Mouse (Mus musculus) midbrain, postnatal 0 days (tissue): ENCODE measurements around the gene Nek9. TPM values are rescaled to one million over a fixed set of nuclear protein-coding genes. Genes with fewer than 3 reads are reported as not detected.

Experiments used
- ATAC-seq: fragments of 200-750 bp; cut with Nextera tagmentation; 2 replicates; pipeline ENCODE4 v1.8.0; 2017; ENCODE audit warnings: moderate number of reproducible peaks, mild to moderate bottlenecking, moderate TSS enrichment, moderate library complexity; ENCODE audit not compliant: low FRiP score
- DNase-seq: peaks from one replicate; pipeline ENCODE4 v3.0.0-alpha.2; 2015; ENCODE audit warnings: low spot score
- H3K27ac ChIP-seq: fragments of 300-500 bp; sonication (generic); 2 replicates; pipeline ENCODE4 v1.5.1; 2014; ENCODE audit warnings: low read depth, mild to moderate bottlenecking, low read length, mixed read lengths
- H3K27me3 ChIP-seq: fragments of 300-500 bp; sonication (generic); 2 replicates; pipeline ENCODE4 v1.6.1; 2014; ENCODE audit warnings: low read length, control low read depth, mixed read lengths; ENCODE audit not compliant: insufficient read depth
- H3K36me3 ChIP-seq: fragments of 300-500 bp; sonication (generic); 2 replicates; pipeline ENCODE4 v1.6.1; 2014; ENCODE audit warnings: low read length, control low read depth, mixed read lengths; ENCODE audit not compliant: insufficient read depth
- H3K4me1 ChIP-seq: fragments of 300-500 bp; sonication (generic); 2 replicates; pipeline ENCODE4 v1.6.1; 2014; ENCODE audit warnings: mild to moderate bottlenecking, control low read depth, antibody characterized with exemption, low read length, mixed read lengths; ENCODE audit not compliant: insufficient read depth
- H3K4me2 ChIP-seq: fragments of 300-500 bp; sonication (generic); 2 replicates; pipeline ENCODE4 v1.6.1; 2014; ENCODE audit warnings: low read depth, mild to moderate bottlenecking, low read length, mixed read lengths; ENCODE audit not compliant: poor library complexity, severe bottlenecking
- H3K4me3 ChIP-seq: fragments of 300-500 bp; sonication (generic); 2 replicates; pipeline ENCODE4 v1.5.1; 2014; ENCODE audit warnings: low read depth, mild to moderate bottlenecking, low read length, moderate library complexity
- H3K9ac ChIP-seq: fragments of 300-500 bp; sonication (generic); replicated peaks from 2 replicates; pipeline ENCODE4 v1.6.1; 2014; ENCODE audit warnings: mild to moderate bottlenecking, low read length, moderate library complexity, mixed read lengths; ENCODE audit not compliant: poor library complexity, severe bottlenecking
- H3K9me3 ChIP-seq: fragments of 300-500 bp; sonication (generic); 2 replicates; pipeline ENCODE4 v1.6.1; 2016; ENCODE audit warnings: low read length, control low read depth
- CTCF ChIP-seq: IDR thresholded peaks from 2 replicates; pipeline ENCODE4 v1.5.1; 2016; ENCODE audit warnings: antibody characterized with exemption, mild to moderate bottlenecking
- WGBS: fragments of 180-500 bp; shearing (Covaris S2); extraction: QIAGEN DNeasy Blood & Tissue Kit; methylation state at CpG from one replicate; pipeline ENCODE4 v1.1.7; 2014; 5-methylcytosine and 5-hydroxymethylcytosine counted together
- polyA plus RNA-seq: library from polyadenylated mRNA; unstranded; fragments of >200 nt; fragmentation: Nextera tagmentation; extraction: Ambion mirVana; gene quantifications from 2 replicates; pipeline ENCODE4 v1.2.1, GENCODE M21; 2015
- total RNA-seq: library from RNA; depleted of rRNA; stranded (reverse); fragments of >200 nt; gene quantifications from 2 replicates; pipeline ENCODE4 v1.2.3, GENCODE M21; 2014; rRNA removed

The Nek9 gene
- total and polyA plus RNA-seq, 2 experiments from 2014 or later = 7.5 to 16.5 TPM

GRCm38 (mm10) chr12:85262489-85262888 lies 76.7 kb downstream of the Nek9 start:
- Histone ChIP-seq H3K36me3 (peaks cover 7% of the 10 kb centered on the region; the same call in 1 of the 2 replicates), H3K27me3 (no peaks in the 10 kb centered on the region), H3K4me1 (no peaks in the 10 kb centered on the region), H3K4me3 (no peak overlapping the region), H3K9me3 (no peaks in the 10 kb centered on the region), H3K9ac (no peak overlapping the region), H3K4me2 (no peak overlapping the region), H3K27ac (no peak overlapping the region)
- no peak for TF ChIP-seq CTCF
- 55% methylated on average over 10 of the region's 10 CpGs for WGBS
- ATAC-seq (no peak), DNase-seq (peak; percentile 49)

GRCm38 (mm10) chr12:85257008-85257639 lies 82.0 kb downstream of the Nek9 start:
- Histone ChIP-seq H3K9ac (no peak overlapping the region), H3K4me3 (no peak overlapping the region), H3K4me2 (no peak overlapping the region), H3K4me1 (no peaks in the 10 kb centered on the region), H3K27me3 (no peaks in the 10 kb centered on the region), H3K27ac (no peak overlapping the region), H3K9me3 (no peaks in the 10 kb centered on the region), H3K36me3 (peaks cover 7% of the 10 kb centered on the region; the same call in 1 of the 2 replicates)
- no peak for TF ChIP-seq CTCF
- 91% methylated on average over 7 of the region's 7 CpGs for WGBS
- ATAC-seq = no peak
- DNase-seq = no peak

GRCm38 (mm10) chr12:85256074-85256751 lies 82.9 kb downstream of the Nek9 start:
- Histone ChIP-seq H3K9ac (no peak overlapping the region), H3K36me3 (peaks cover 5% of the 10 kb centered on the region; the same call in 1 of the 2 replicates), H3K4me2 (no peak overlapping the region), H3K27me3 (no peaks in the 10 kb centered on the region), H3K9me3 (no peaks in the 10 kb centered on the region), H3K27ac (no peak overlapping the region), H3K4me1 (no peaks in the 10 kb centered on the region), H3K4me3 (no peak overlapping the region)
- no peak for ATAC-seq
- TF ChIP-seq CTCF = no peak
- WGBS = 80% methylated on average over 7 of the region's 7 CpGs
- no peak for DNase-seq

GRCm38 (mm10) chr12:85252083-85252482 lies 87.1 kb downstream of the Nek9 start:
- WGBS = 88% methylated on average over 3 of the region's 3 CpGs
- Histone ChIP-seq H3K36me3 (peaks cover 3% of the 10 kb centered on the region), H3K4me1 (no peaks in the 10 kb centered on the region), H3K9ac (no peak overlapping the region), H3K4me2 (no peak overlapping the region), H3K27ac (no peak overlapping the region), H3K9me3 (no peaks in the 10 kb centered on the region), H3K27me3 (no peaks in the 10 kb centered on the region), H3K4me3 (no peak overlapping the region)
- DNase-seq (no peak), ATAC-seq (no peak)
- TF ChIP-seq CTCF = no peak

Other genes starting within 250 kb of the Nek9 start
- gene Prox2, start 228.6 kb downstream of the Nek9 start, total RNA-seq = 1.2 and 1.4 TPM in 2 replicates
- 0.86 and 1.4 TPM in 2 replicates for gene Prox2, start 228.6 kb downstream of the Nek9 start, polyA plus RNA-seq
- 115 and 118 TPM in 2 replicates for gene Dlst, start 228.5 kb downstream of the Nek9 start, total RNA-seq
- 92.5 and 99.6 TPM in 2 replicates for gene Dlst, start 228.5 kb downstream of the Nek9 start, polyA plus RNA-seq
- gene Rps6kl1, start 188.1 kb downstream of the Nek9 start, total RNA-seq = 47.2 and 48.6 TPM in 2 replicates
- 35.0 and 37.1 TPM in 2 replicates for gene Rps6kl1, start 188.1 kb downstream of the Nek9 start, polyA plus RNA-seq
- gene Pgf, start 161.6 kb downstream of the Nek9 start, total RNA-seq = 3.4 and 6.0 TPM in 2 replicates
- gene Pgf, start 161.6 kb downstream of the Nek9 start, polyA plus RNA-seq = 9.1 and 9.4 TPM in 2 replicates
- gene Eif2b2, start 119.9 kb downstream of the Nek9 start, total RNA-seq = 43.1 and 65.3 TPM in 2 replicates
- 79.5 and 82.5 TPM in 2 replicates for gene Eif2b2, start 119.9 kb downstream of the Nek9 start, polyA plus RNA-seq
- 7.2 and 9.9 TPM in 2 replicates for gene Mlh3, start 68.8 kb downstream of the Nek9 start, total RNA-seq
- gene Mlh3, start 68.8 kb downstream of the Nek9 start, polyA plus RNA-seq = 4.7 and 5.0 TPM in 2 replicates
- 23.2 and 25.4 TPM in 2 replicates for gene Acyp1, start 50.9 kb downstream of the Nek9 start, total RNA-seq
- gene Acyp1, start 50.9 kb downstream of the Nek9 start, polyA plus RNA-seq = 40.3 and 41.8 TPM in 2 replicates
- 1.5 and 1.7 TPM in 2 replicates for gene Zc2hc1c, start 50.8 kb downstream of the Nek9 start, total RNA-seq
- gene Zc2hc1c, start 50.8 kb downstream of the Nek9 start, polyA plus RNA-seq = 1.7 and 1.8 TPM in 2 replicates
- gene Tmed10, start 35.5 kb upstream of the Nek9 start, total RNA-seq = 68.2 and 68.6 TPM in 2 replicates
- 175 and 186 TPM in 2 replicates for gene Tmed10, start 35.5 kb upstream of the Nek9 start, polyA plus RNA-seq
- 9.7 and 14.6 TPM in 2 replicates for gene Fos, start 134.5 kb upstream of the Nek9 start, total RNA-seq
- gene Fos, start 134.5 kb upstream of the Nek9 start, polyA plus RNA-seq = 7.3 and 10.0 TPM in 2 replicates